Mouse (Mus musculus): Measurements from ENCODE around the gene Rasal1. TPM values are rescaled to one million over a fixed set of nuclear protein-coding genes. Genes with fewer than 3 reads are reported as not detected.

Rasal1 gene
- polyA plus RNA-seq, 1 experiment from 2014 or later = 0.15 TPM

DNA sequence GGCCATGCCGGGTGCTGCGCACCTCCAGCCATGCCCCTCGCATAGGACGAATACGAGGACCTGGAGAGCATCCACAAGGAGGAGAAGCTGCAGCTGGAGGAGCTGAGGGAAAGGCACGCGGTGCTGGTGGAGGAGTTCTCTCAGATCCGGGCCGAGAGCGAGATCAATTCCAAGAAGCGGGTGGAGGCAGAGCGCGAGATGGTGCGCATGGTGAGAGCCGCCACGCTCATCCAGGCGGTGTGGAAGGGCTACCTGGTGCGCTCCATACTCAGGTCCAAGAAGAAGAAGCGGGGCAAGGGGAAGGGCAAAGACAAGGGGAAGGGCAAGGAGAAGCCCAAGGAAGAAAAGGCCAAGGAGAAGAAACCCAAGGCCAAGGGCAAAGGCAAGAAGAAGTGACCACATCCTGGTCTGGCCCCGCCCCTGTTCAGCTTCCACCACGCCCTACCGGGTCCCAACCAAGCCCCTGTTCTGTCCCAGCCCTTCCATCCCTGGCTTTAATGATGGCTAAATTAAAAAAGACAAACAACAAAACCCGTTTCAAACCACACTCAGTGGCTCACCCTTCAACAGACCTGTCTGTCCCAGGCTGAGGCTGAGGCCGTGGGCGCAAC lies 41.9 kb upstream of the Rasal1 start:
- in situ Hi-C loops (cut with MboI; ENCODE audit: low pct_unique_long_range_greater_than_20kb) = loop anchor here (5.0 to 25.0 kb wide), 2 partner anchors 104 to 469 kb away; partner anchors contain the start of gene Plbd2
- DNase-seq (ENCODE audit: low read depth, low spot score) (no peak), ATAC-seq (no peak)
- no peaks in the 10 kb centered on the region for H3K27me3 ChIP-seq
- CTCF ChIA-PET = interaction anchor here (0.8 to 3.0 kb wide), 7 partner anchors 13 to 127 kb away, joined by 3 to 54 read pairs (median 11); partner anchors contain the start of genes Iqcd, Slc8b1 and Tpcn1
- POLR2A ChIA-PET = interaction anchor here (0.7 to 1.7 kb wide), 3 partner anchors 19 to 106 kb away, joined by 3 to 8 read pairs (median 3); partner anchors contain the start of genes Iqcd and Tpcn1
- no peak for TF ChIP-seq CTCF (IDR thresholded peaks at IDR 0.05)

- CTCF ChIA-PET = no interaction called here
- DNase-seq (ENCODE audit: low read depth, low spot score) (no peak), ATAC-seq (no peak)
- in situ Hi-C loops (cut with MboI; ENCODE audit: low pct_unique_long_range_greater_than_20kb) = loop anchor here (5.0 to 25.0 kb wide), 2 partner anchors 105 to 470 kb away; partner anchors contain the start of gene Plbd2
- no peaks in the 10 kb centered on the region for H3K27me3 ChIP-seq
- TF ChIP-seq CTCF (IDR thresholded peaks at IDR 0.05) = no peak
- POLR2A ChIA-PET = interaction anchor here (0.8 to 1.7 kb wide), 2 partner anchors 19 to 99 kb away, joined by 3 to 8 read pairs; partner anchors contain the start of genes Iqcd and Tpcn1
Measured at GRCm38 (mm10) chr5:120607335-120607734, 41.3 kb upstream of the Rasal1 start.

DNA sequence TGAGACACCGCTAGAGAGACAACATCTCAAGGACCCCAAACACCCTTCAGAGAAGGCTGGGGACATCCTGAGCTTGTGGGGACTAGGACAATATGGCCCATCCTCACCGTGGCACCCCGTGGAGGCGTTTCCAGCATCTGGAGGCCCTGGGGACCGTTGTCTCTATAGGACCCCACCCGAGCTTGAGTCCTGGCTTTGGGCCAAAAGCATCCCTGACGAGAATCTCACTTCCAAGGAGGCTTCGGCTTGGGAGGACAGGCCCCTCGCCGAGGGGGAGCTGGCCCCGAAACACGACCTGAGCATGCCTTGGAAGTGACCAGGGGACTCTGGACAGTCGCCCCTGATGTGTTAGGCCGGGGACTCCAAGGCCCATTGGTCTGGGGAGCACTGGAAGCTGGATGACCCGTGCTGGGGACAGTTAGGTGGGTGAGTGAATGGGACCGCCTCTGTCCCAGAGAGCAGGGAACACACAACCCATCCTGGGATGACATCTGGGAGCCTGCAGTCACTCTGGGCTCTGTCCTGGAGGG lies 39.3 kb upstream of the Rasal1 start:
- in situ Hi-C loops (cut with MboI; ENCODE audit: low pct_unique_long_range_greater_than_20kb) = loop anchor here (5.0 to 25.0 kb wide), 2 partner anchors 107 to 472 kb away; partner anchors contain the start of gene Plbd2
- CTCF ChIA-PET = interaction anchor here (1.2 to 2.1 kb wide), 3 partner anchors 10 to 120 kb away, joined by 3 to 5 read pairs (median 4); no protein-coding TSS in a partner anchor
- POLR2A ChIA-PET = interaction anchor here (0.9 kb wide), 1 partner anchor 98 kb away, joined by 3 read pairs; no protein-coding TSS in a partner anchor
- no peak for TF ChIP-seq CTCF (IDR thresholded peaks at IDR 0.05)
- H3K27me3 ChIP-seq = no peaks in the 10 kb centered on the region
- ATAC-seq (no peak), DNase-seq (ENCODE audit: low read depth, low spot score) (no peak)

DNA sequence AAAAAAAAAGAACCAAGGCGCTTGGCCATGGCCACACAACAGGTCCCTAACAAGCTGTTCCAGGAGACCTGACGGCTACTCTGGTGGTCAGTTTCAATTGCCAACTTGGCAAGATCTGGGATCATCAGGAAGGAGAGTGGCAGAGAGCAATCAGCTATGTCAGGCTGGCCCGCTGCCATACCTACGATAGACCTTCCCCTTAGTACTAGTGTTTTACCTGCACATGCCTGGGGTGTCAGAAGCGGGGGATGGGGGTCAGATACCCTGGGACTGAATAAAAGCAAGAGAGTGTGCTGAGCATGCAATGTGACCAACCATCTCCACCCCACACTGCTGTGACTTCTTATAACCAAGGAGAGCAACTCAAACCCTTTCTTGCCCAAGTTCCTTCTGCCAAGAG lies 37.7 kb upstream of the Rasal1 start:
- ATAC-seq = no peak

DNA sequence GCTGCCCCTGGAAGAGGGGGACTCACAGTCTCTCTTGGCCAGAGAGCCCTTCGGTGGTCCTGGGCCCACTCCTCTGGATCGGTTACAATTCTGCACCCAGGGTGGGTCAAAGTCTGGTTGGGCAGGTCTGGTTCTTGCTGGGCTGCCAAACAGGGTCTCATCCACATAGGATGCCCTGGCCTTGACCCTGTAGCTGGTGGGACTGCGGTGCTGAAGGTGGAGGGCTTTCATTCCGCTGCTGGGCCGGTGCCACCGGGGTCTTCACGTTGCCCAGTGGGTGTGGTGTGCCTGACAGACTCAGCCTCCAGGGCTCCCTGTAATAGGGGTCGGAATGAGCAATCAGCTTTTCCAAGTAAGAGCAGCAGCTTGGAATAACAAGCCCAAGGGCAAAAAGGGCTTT lies 37.2 kb upstream of the Rasal1 start:
- CTCF ChIA-PET = no interaction called here
- POLR2A ChIA-PET = interaction anchor here (1.1 kb wide), 1 partner anchor 101 kb away, joined by 3 read pairs; the partner anchor contains the start of gene Slc8b1
- in situ Hi-C loops (cut with MboI; ENCODE audit: low pct_unique_long_range_greater_than_20kb) = loop anchor here (25.0 kb wide), 1 partner anchor 474 kb away; no protein-coding TSS in a partner anchor
- ATAC-seq (no peak), DNase-seq (ENCODE audit: low read depth, low spot score) (no peak)
- H3K27me3 ChIP-seq = no peaks in the 10 kb centered on the region
- no peak for TF ChIP-seq CTCF (IDR thresholded peaks at IDR 0.05)

More for the DNA sequence above, 37.7 kb upstream of the Rasal1 start:
- ChIA-PET CTCF (interaction anchor here (2.1 kb wide), 1 partner anchor 19 kb away, joined by 5 read pairs; no protein-coding TSS in a partner anchor), POLR2A (interaction anchor here (0.6 to 1.1 kb wide), 2 partner anchors 82 to 100 kb away, joined by 3 to 8 read pairs; partner anchors contain the start of gene Slc8b1)
- TF ChIP-seq CTCF (IDR thresholded peaks at IDR 0.05) = no peak
- no peak for DNase-seq (ENCODE audit: low read depth, low spot score)
- no peaks in the 10 kb centered on the region for H3K27me3 ChIP-seq
- in situ Hi-C loops (cut with MboI; ENCODE audit: low pct_unique_long_range_greater_than_20kb) = loop anchor here (25.0 kb wide), 1 partner anchor 474 kb away; no protein-coding TSS in a partner anchor

GRCm38 (mm10) chr5:120612442-120612821 lies 36.2 kb upstream of the Rasal1 start, which contains the start of the genes Rita1 and Ddx54:
Gene Rita1 (minus strand): TSS chr5:120612589.
Gene Ddx54 (plus strand): TSS chr5:120612739.
- CTCF ChIA-PET = no interaction called here
- ATAC-seq (peak; percentile 60), DNase-seq (ENCODE audit: low read depth, low spot score) (no peak)
- TF ChIP-seq CTCF (IDR thresholded peaks at IDR 0.05) = no peak
- in situ Hi-C loops (cut with MboI; ENCODE audit: low pct_unique_long_range_greater_than_20kb) = loop anchor here (25.0 kb wide), 1 partner anchor 475 kb away; no protein-coding TSS in a partner anchor
- POLR2A ChIA-PET = no interaction called here
- H3K27me3 ChIP-seq = no peaks in the 10 kb centered on the region

DNA sequence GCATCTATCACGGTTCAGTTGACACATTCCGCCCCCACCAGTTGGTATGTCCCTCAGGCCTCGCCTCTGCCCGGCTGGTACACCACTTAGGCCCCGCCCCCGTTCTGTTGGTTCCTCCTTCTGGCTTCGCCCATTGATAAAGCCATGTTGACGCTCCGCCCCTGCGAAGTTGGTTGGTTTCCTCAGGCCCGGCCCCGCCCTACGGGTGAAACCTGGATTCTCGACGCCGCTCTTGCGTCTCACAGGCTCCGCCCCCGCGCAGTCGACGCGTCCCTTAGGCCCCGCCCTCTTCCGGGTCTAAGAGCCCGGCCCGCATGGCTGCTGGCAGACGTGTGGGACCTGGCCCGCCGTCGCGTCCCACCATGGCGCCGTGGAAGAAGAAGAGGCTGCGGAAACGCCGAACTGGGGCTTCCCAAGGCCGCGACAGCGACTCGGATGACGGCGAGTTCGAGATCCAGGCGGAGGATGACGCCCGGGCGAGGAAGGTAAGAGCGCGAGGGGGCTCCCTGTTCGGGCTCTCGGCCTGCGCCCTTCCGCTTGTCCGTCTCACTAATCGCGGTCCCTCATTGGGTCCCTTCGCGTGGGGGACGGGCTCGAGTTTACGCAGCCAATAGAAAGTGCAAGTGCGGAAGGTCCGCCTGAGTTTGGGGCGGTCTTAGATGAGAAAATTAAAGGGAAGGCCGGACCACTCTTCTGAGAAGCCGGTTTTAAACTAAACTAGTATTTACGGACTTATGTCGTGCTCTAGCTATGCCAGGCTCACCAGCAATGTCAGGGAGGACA lies 35.6 kb upstream of the Rasal1 start:
- DNase-seq (ENCODE audit: low read depth, low spot score) (peak; percentile 100), ATAC-seq (peak; percentile 94)
- ChIA-PET POLR2A (no interaction called here), CTCF (interaction anchor here (2.1 kb wide), 1 partner anchor 7 kb away, joined by 8 read pairs; no protein-coding TSS in a partner anchor)
- no peak for TF ChIP-seq CTCF (IDR thresholded peaks at IDR 0.05)
- H3K27me3 ChIP-seq = no peaks in the 10 kb centered on the region
- in situ Hi-C loops (cut with MboI; ENCODE audit: low pct_unique_long_range_greater_than_20kb) = loop anchor here (25.0 kb wide), 1 partner anchor 476 kb away; no protein-coding TSS in a partner anchor

- no peak for TF ChIP-seq CTCF (IDR thresholded peaks at IDR 0.05)
- CTCF ChIA-PET = interaction anchor here (1.0 to 8.9 kb wide), 4 partner anchors 11 to 59 kb away, joined by 3 to 74 read pairs (median 8); no protein-coding TSS in a partner anchor
- POLR2A ChIA-PET = interaction anchor here (2.3 kb wide), 1 partner anchor 11 kb away, joined by 7 read pairs; no protein-coding TSS in a partner anchor
- in situ Hi-C loops (cut with MboI; ENCODE audit: low pct_unique_long_range_greater_than_20kb) = loop anchor here (5.0 to 25.0 kb wide), 2 partner anchors 61 to 479 kb away; no protein-coding TSS in a partner anchor
- ATAC-seq (no peak), DNase-seq (ENCODE audit: low read depth, low spot score) (no peak)
- no peaks in the 10 kb centered on the region for H3K27me3 ChIP-seq
Measured at GRCm38 (mm10) chr5:120615903-120616302, 32.7 kb upstream of the Rasal1 start.

DNA sequence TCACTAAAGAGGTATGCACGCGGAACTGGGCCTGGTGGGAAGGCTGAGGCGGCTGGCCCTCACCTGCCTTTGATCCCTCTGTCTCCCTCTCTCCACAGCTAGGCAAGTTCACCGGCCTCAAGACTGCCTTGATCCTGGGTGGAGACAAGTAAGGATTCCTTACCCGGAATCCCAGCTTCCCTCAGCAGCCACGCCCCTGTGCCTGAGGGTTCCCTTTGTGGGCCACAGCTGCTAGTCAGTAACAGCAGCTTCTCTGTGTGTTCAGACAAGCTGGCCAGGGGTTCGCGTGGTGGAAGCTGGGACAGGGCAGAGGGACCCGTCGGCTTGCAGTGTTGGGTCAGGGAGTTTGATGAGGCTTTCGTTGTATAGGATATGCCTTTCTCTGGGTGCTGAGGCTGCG lies 29.8 kb upstream of the Rasal1 start:
- H3K27me3 ChIP-seq = no peaks in the 10 kb centered on the region
- no peak for TF ChIP-seq CTCF (IDR thresholded peaks at IDR 0.05)
- ChIA-PET CTCF (interaction anchor here (0.6 to 8.9 kb wide), 13 partner anchors 12 to 101 kb away, joined by 3 to 74 read pairs (median 4); partner anchors contain the start of gene Rasal1), POLR2A (no interaction called here)
- ATAC-seq = no peak
- in situ Hi-C loops (cut with MboI; ENCODE audit: low pct_unique_long_range_greater_than_20kb) = loop anchor here (5.0 to 25.0 kb wide), 2 partner anchors 59 to 481 kb away; no protein-coding TSS in a partner anchor
- DNase-seq (ENCODE audit: low read depth, low spot score) = no peak
